Mouse (Mus musculus) bone marrow macrophage, adult 2 months (primary cell): ENCODE measurements around the gene Cmtm6.

Source experiments
- CTCF ChIP-seq: IDR thresholded peaks from 2 replicates; pipeline ENCODE4 v1.5.1; 2012; ENCODE audit warnings: low read depth, mild to moderate bottlenecking, low read length, moderate library complexity
- POLR2A ChIP-seq: IDR thresholded peaks from 2 replicates; pipeline ENCODE4 v1.6.1; 2012; ENCODE audit warnings: mild to moderate bottlenecking, low read depth, low read length, borderline replicate concordance

DNA sequence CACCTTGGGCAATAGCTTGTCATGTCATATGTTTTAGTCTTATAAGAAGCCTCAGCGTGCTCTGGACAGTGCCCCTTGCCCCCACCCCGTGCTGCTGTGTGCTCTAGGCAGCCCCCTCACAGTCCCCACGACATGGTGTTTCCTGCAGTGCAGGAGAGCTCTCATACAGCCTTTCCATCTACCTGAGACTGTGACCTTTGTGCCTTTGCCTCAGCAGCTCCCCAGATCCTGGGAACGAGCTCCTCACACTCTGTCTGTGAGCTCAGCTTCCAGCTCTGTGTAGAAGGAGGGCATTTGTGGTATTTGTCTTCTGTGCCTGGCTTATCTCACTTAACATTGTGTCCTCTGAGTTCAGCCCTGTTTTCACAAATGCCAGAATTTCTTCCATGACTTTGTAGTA, 29.0 kb upstream of the Cmtm6 start:
- TF ChIP-seq CTCF (no peak), POLR2A (no peak)
